Mouse (Mus musculus) cerebellum, adult 11 months (tissue): ENCODE results near the gene Dclk3.

Experiments used
- DNase-seq: peaks from one replicate; pipeline ENCODE4 v3.0.0; 2022

Dclk3 gene

GRCm38 (mm10) chr9:111441151-111441550 lies 2.3 kb downstream of the Dclk3 start:
- no peak for DNase-seq

GRCm38 (mm10) chr9:111446204-111446603 lies 7.3 kb downstream of the Dclk3 start:
- no peak for DNase-seq

GRCm38 (mm10) chr9:111448976-111449375 lies 10.1 kb downstream of the Dclk3 start:
- DNase-seq: no peak

GRCm38 (mm10) chr9:111449880-111450279 lies 11.0 kb downstream of the Dclk3 start:
- no peak for DNase-seq

- no peak for DNase-seq
These were observed 12.0 kb downstream of the Dclk3 start for GRCm38 (mm10) chr9:111450853-111451404.

GRCm38 (mm10) chr9:111453895-111454294 lies 15.0 kb downstream of the Dclk3 start:
- DNase-seq: no peak

- no peak for DNase-seq
These were observed 18.5 kb downstream of the Dclk3 start for GRCm38 (mm10) chr9:111457176-111457935.

GRCm38 (mm10) chr9:111457936-111458310 lies 19.0 kb downstream of the Dclk3 start:
- no peak for DNase-seq

- no peak for DNase-seq
These were observed 20.6 kb downstream of the Dclk3 start for GRCm38 (mm10) chr9:111459466-111459865.

- DNase-seq: no peak
These were observed 21.4 kb downstream of the Dclk3 start for GRCm38 (mm10) chr9:111460201-111460814.

- no peak for DNase-seq
These were observed 22.7 kb downstream of the Dclk3 start for GRCm38 (mm10) chr9:111461415-111462103.

GRCm38 (mm10) chr9:111465666-111466065 lies 26.8 kb downstream of the Dclk3 start:
- DNase-seq: no peak

- no peak for DNase-seq
These were observed 35.0 kb downstream of the Dclk3 start for GRCm38 (mm10) chr9:111473686-111474457.

GRCm38 (mm10) chr9:111474458-111474745 lies 35.5 kb downstream of the Dclk3 start:
- DNase-seq: no peak

GRCm38 (mm10) chr9:111475281-111475680 lies 36.4 kb downstream of the Dclk3 start:
- no peak for DNase-seq

- DNase-seq: no peak
These were observed 37.1 kb downstream of the Dclk3 start for GRCm38 (mm10) chr9:111475973-111476372.

- DNase-seq: no peak
These were observed 37.7 kb downstream of the Dclk3 start for GRCm38 (mm10) chr9:111476479-111477016.

GRCm38 (mm10) chr9:111478853-111479490 lies 40.1 kb downstream of the Dclk3 start:
- DNase-seq: no peak

GRCm38 (mm10) chr9:111481011-111481410 lies 42.1 kb downstream of the Dclk3 start:
- DNase-seq: no peak

- DNase-seq: no peak
These were observed 48.0 kb downstream of the Dclk3 start for GRCm38 (mm10) chr9:111486645-111487477.

- no peak for DNase-seq
These were observed 51.7 kb downstream of the Dclk3 start for GRCm38 (mm10) chr9:111490583-111490982.
